Mouse (Mus musculus) fat pad, adult 2 months (tissue): Measurements from ENCODE around the gene Prdm10.

Experiments
- DNase-seq: peaks from one replicate; pipeline ENCODE4 v3.0.0-alpha.2; 2011; ENCODE audit warnings: low read depth, low spot score; ENCODE audit errors: extremely low read depth

The Prdm10 gene

DNA sequence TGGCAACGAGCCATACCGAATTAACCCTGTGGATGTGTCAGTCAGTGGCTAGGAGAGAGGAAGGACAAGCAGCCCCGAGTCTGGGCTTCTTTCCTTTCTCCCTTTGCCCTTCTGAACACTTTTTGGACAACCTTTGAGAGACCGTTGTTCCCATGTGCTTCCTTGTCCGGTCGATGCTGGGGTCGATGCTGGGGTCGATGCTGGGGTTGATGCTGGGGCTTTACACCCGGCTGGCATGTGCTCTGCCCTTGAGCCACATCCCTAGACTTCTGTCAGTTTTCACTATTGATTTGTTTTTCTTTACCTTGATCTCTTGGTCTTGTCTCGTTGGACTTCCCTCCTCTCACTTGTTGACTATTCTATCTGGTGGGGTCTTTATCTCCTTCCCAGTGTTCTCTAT lies 73.2 kb downstream of the Prdm10 start:
- no peak for DNase-seq

DNA sequence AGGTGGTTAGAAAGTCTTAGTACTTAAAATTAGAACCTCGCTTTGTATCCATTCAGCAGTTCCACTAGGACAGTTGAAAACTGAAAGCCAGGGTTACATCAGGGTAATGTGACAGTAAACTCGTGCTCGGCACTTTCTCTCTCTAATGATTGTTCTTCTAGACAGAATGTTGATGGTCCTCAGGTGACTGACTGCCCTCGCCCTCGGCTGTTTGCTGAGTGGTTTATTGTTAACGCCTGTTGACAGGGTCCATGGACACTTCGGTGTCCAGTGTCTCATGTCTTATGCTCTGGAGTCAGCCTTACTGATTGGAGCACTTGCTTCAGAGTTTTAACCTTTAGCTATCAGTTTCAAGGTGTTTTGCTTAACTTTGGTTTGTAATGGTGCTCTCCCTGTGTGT lies 73.7 kb downstream of the Prdm10 start:
- no peak for DNase-seq

GRCm38 (mm10) chr9:31363698-31364609 lies 83.6 kb downstream of the Prdm10 start:
- no peak for DNase-seq

DNA sequence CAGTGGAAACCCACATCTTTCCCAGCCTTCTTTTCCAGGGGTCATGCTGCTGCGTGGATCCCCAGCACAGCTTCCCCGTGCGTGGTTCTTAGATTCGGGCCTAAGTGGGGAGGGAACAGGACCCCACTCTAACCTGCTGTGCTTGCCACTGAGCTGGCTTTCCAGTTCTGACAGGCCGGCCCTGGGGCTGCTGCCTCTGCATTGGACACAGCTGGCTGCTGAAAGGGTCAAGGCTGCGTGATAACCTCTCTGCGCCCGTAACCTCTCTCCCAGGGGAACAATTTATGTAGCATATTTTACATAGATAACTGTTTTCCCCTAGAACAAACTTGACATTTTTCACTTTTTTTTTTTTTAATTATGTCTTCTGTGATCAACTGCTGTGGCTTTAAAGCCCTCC lies 84.7 kb downstream of the Prdm10 start:
- DNase-seq = no peak

DNA sequence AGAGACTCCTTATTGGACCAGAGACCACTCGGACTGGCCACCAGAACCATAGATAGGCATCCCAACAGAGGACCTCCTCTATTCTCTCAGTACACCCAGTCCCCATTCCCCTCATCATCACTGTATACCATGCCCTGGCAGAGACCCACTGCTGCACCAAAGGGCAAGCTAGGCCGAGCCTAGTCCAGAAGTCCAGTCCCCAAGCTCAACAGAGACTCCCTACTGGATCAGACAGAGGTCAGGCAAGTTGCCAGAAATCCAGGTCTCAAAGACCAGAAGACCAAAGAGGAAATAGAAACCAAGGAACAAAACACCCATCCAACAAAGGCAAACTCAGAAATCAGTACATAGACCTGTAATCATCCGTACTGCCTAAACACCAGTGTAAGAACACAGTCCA lies 91.4 kb downstream of the Prdm10 start:
- no peak for DNase-seq

GRCm38 (mm10) chr9:31376661-31377060 lies 96.3 kb downstream of the Prdm10 start:
- no peak for DNase-seq

GRCm38 (mm10) chr9:31384786-31385499 lies 104.6 kb downstream of the Prdm10 start:
- no peak for DNase-seq

GRCm38 (mm10) chr9:31385500-31385869 lies 105.1 kb downstream of the Prdm10 start:
- no peak for DNase-seq

- DNase-seq = peak; percentile 21
Measured at GRCm38 (mm10) chr9:31385947-31386354, 105.6 kb downstream of the Prdm10 start, which contains the start of gene Nfrkb. Gene Nfrkb, plus strand, starts transcription at chr9:31386192.

DNA sequence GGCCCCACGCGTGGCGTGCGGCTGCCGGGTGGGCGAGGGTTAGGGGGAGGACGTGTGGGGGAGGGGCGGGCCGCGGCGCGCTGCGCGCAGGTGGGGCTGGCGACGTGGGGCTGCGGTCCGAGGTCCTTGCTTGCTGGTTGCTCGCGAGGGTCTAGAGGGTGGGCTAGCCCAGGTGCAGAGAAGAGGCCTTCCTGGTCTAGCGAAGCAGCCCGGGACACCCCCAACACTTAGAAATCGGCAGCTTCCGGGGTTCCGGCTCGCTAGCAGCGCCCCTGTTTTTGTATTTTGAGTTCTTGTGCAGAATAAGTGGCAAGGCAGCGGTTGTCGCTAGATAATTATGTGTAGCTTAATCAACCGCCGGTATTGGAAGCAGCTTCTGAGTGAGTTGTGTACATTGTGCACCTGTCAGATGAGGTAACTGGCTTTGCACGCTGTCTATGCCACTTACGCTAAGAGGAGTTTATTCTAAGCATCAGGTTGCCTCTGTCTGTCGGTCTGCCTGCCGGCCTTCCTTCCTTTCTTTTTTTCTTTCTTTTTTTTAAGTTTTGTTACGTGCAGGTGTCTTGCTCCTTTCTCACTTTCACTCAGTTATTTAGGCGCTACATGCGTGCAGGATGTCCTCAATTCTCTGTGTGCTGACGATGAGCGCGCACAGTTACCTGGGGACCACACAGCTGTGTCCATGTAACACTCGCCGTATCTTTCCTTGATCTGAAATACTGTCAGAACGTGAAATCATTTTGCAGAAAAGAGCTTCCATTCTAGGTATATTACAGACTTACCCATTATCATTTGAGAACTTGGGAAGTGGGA lies 106.2 kb downstream of the Prdm10 start:
- no peak for DNase-seq

GRCm38 (mm10) chr9:31387206-31387605 lies 106.9 kb downstream of the Prdm10 start:
- DNase-seq = no peak

DNA sequence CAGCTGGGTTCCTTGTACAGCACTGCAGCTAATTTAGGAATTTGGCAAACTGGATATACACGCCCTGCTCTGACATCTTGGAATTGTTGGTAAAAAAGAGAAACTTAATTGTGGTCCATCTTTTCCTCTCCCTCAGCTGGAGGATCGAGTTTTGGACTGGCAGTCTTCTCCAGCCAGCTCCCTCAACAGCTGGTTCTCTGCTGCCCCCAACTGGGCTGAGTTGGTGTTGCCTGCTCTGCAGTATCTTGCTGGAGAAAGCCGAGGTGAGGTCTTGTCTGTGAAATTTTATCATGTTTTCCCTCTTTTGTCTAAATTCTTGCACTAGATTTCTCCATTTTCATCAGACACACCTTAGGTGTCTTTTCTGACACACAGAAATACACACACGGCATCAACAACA lies 120.1 kb downstream of the Prdm10 start:
- DNase-seq = no peak

GRCm38 (mm10) chr9:31404311-31404710 lies 124.0 kb downstream of the Prdm10 start:
- no peak for DNase-seq

DNA sequence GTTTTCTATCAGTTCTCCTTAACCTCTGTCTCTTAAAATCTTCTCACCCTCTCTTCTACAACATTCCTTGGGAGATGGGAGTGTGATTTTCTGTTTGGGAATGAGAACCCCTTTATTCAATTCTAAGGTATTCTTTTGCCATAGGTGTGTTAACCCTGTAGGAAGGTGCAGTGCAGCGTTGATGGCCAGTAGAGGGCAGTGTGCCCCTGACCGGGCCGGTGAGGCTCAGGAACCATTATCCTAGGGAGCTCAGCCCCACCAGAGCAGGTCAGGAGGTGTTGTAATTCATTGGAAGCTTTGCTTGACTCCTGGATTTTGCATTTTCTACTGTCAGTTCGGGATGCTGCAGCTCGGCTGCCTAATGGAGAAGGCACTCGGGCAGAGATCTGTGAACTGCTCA lies 124.9 kb downstream of the Prdm10 start:
- no peak for DNase-seq

- DNase-seq = no peak
Measured at GRCm38 (mm10) chr9:31412165-31412564, 131.8 kb downstream of the Prdm10 start.

DNA sequence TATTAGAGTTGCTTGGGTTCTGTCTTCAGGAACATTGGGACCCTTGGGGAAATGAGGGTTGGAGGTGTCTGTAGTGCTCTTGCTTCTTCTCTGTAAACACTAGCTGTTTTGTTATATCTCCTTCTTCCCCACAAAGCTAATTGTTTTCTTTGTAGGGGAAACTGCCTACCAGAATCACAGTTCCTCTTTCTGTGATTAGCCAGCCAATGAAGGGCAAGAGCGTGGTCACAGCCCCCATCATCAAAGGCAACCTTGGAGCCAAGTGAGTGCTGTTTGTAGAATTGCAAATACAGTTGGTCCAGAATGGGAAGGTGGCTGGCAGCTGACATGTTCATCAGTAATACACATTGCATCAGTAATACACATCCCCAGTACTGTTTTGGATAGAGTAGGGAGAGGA lies 138.5 kb downstream of the Prdm10 start:
- DNase-seq = no peak

- no peak for DNase-seq
Measured at GRCm38 (mm10) chr9:31422143-31422542, 141.8 kb downstream of the Prdm10 start.

- DNase-seq = no peak
Measured at GRCm38 (mm10) chr9:31428971-31429370, 148.6 kb downstream of the Prdm10 start.

DNA sequence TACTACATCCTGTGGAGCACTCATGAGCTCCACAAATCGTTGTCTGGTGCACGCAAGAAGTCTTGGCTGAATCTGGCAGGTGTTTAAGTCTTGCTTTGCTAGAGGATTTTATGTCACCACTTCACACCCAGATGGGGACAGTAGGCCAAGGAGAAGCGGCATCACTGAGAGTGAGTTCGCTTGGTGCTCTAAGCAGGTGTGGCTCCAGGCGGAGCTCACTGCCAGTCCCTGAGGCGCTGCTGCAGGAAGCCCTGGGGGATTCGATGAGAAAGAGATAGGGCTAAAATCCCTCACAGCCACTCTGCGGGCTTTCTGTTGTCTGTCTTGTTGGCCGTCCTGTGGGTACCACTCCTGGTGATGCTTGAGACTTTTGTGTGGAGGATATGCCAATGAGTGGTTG lies 149.7 kb downstream of the Prdm10 start:
- DNase-seq = no peak
